ENCODE assay signal across 14 mouse cellular contexts in genomic region chr9:58063531-58063930, GRCm38 (mm10). TPM values are rescaled to one million over a fixed set of nuclear protein-coding genes. Genes with fewer than 3 reads are reported as not detected.
DNase-seq lines count a peak whose midpoint lies in the region; ATAC-seq lines count a peak whose summit lies in the region.
"Had no signal": no experiment of that assay in that cellular context is flagged by ENCODE, and none has a peak within 500 bp of the region (broad histone marks: within the 10 kb centered on the region; RNA-seq: fewer than 3 reads in every experiment).

Gene Stra6, plus strand, starts transcription at chr9:58063788.

- H3K4me3 ChIP-seq in heart, embryonic 11.5 days (ENCODE audit: low read depth, low read length): no peak within 1 kb of the TSS
- H3K4me3 ChIP-seq in neural tube, embryonic 11.5 days (ENCODE audit: low read depth, low read length): no peak within 1 kb of the TSS
- H3K4me3 ChIP-seq in neural tube, embryonic 15.5 days (replicated peaks): no peak within 1 kb of the TSS
- H3K4me3 ChIP-seq: liver, embryonic 15.5 days; stomach, embryonic 15.5 days had no signal

- peaks cover 36% of the 10 kb centered on the region for H3K4me1 ChIP-seq in heart, embryonic 11.5 days (ENCODE audit: control insufficient read depth, insufficient read depth, low read length)
- H3K4me1 ChIP-seq in neural tube, embryonic 11.5 days (ENCODE audit: control insufficient read depth, insufficient read depth, low read length): peaks cover 9% of the 10 kb centered on the region
- peaks cover 43% of the 10 kb centered on the region for H3K4me1 ChIP-seq in neural tube, embryonic 15.5 days
- H3K4me1 ChIP-seq: liver, embryonic 15.5 days had no signal

- peak within 1 kb of the TSS; percentile 17 for H3K4me2 ChIP-seq in heart, embryonic 11.5 days
- no peak within 1 kb of the TSS for H3K4me2 ChIP-seq in neural tube, embryonic 11.5 days (ENCODE audit: low read depth)
- no peak within 1 kb of the TSS for H3K4me2 ChIP-seq in neural tube, embryonic 15.5 days
- H3K4me2 ChIP-seq: liver, embryonic 15.5 days; stomach, embryonic 15.5 days had no signal

- H3K27me3 ChIP-seq in heart, embryonic 11.5 days (ENCODE audit: control insufficient read depth, insufficient read depth, low read length): peaks cover 18% of the 10 kb centered on the region
- H3K27me3 ChIP-seq in neural tube, embryonic 11.5 days (ENCODE audit: control insufficient read depth, insufficient read depth, low read length): 0 out of 2 replicates have a peak, but pooled peaks cover 4% of the 10 kb centered on the region
- H3K27me3 ChIP-seq in neural tube, embryonic 15.5 days (replicated peaks): 0 out of 2 replicates have a peak, but pooled peaks cover 3% of the 10 kb centered on the region
- H3K27me3 ChIP-seq: stomach, embryonic 15.5 days had no signal

- H3K27ac ChIP-seq in heart, embryonic 11.5 days (ENCODE audit: low read depth, low read length): no peak within 1 kb of the TSS
- H3K27ac ChIP-seq in neural tube, embryonic 11.5 days (ENCODE audit: low read depth, low read length): no peak within 1 kb of the TSS
- H3K27ac ChIP-seq in neural tube, embryonic 15.5 days (replicated peaks): no peak within 1 kb of the TSS
- H3K27ac ChIP-seq: liver, embryonic 15.5 days; stomach, embryonic 15.5 days had no signal

- no peaks in the 10 kb centered on the region for H3K36me3 ChIP-seq in heart, embryonic 11.5 days (ENCODE audit: control insufficient read depth, insufficient read depth, low read length)
- H3K36me3 ChIP-seq in neural tube, embryonic 11.5 days (ENCODE audit: control insufficient read depth, insufficient read depth, low read length): no peaks in the 10 kb centered on the region
- H3K36me3 ChIP-seq in neural tube, embryonic 15.5 days: no peaks in the 10 kb centered on the region
- H3K36me3 ChIP-seq: liver, embryonic 15.5 days; stomach, embryonic 15.5 days had no signal

- 4% methylated on average over 3 of the region's 3 CpGs for WGBS in heart, embryonic 11.5 days (ENCODE audit: insufficient replicate concordance)
- WGBS in neural tube, embryonic 11.5 days: 27% methylated on average over 3 of the region's 3 CpGs
- WGBS in neural tube, embryonic 15.5 days: 22% methylated on average over 3 of the region's 3 CpGs

- intact Hi-C loops in heart, postnatal 25 days (cut with DNase I): no loop called here

- no peak for ATAC-seq in heart, embryonic 11.5 days (replicated peaks; ENCODE audit: insufficient number of reproducible peaks, low FRiP score, low TSS enrichment)
- no peak for ATAC-seq in neural tube, embryonic 11.5 days (ENCODE audit: insufficient read depth, low FRiP score, low TSS enrichment)
- ATAC-seq in neural tube, embryonic 15.5 days (ENCODE audit: low FRiP score): no peak
- no peak for ATAC-seq in inflammation-experienced regulatory T-cells, adult 6 months

- no peak within 1 kb of the TSS for H3K9ac ChIP-seq in heart, embryonic 11.5 days (ENCODE audit: low read depth, low read length)
- no peak within 1 kb of the TSS for H3K9ac ChIP-seq in neural tube, embryonic 11.5 days (ENCODE audit: low read length)
- H3K9ac ChIP-seq in neural tube, embryonic 15.5 days (replicated peaks): no peak within 1 kb of the TSS
- H3K9ac ChIP-seq: liver, embryonic 15.5 days; stomach, embryonic 15.5 days had no signal

- no peaks in the 10 kb centered on the region for H3K9me3 ChIP-seq in heart, embryonic 11.5 days (replicated peaks; ENCODE audit: control insufficient read depth, low read length)
- no peaks in the 10 kb centered on the region for H3K9me3 ChIP-seq in neural tube, embryonic 11.5 days (ENCODE audit: control insufficient read depth, low read length)
- H3K9me3 ChIP-seq in neural tube, embryonic 15.5 days (replicated peaks): no peaks in the 10 kb centered on the region
- H3K9me3 ChIP-seq: liver, embryonic 15.5 days; stomach, embryonic 15.5 days had no signal

- no peak for DNase-seq in heart, postnatal 25 days (ENCODE audit: low spot score)
- DNase-seq in neural tube, embryonic 11.5 days (ENCODE audit: low spot score): no peak
- no peak for DNase-seq in neural tube, embryonic 10.5 days (ENCODE audit: extremely low spot score, low spot score)
- DNase-seq in layer of hippocampus, postnatal 10 days (ENCODE audit: low spot score in 2 of 2): peak; percentile 54 to 60
- no peak for DNase-seq in heart, adult 11 months
- DNase-seq: adrenal gland, postnatal 36 days; B cell, adult 2 months; cerebellum, postnatal 36 days; kidney, adult 8-10 months had no signal

RNA-seq across cellular contexts. Expression of gene Stra6, which starts in this region (rescaled TPM):
- 3.4 and 4.0 TPM in 2 replicates for polyA plus RNA-seq in heart, embryonic 11.5 days (2014; fragmentation: Nextera tagmentation; extraction: Ambion mirVana)
- total RNA-seq in heart, postnatal 25 days (2021): 1 to 10 TPM in 1 of 2 experiments, under 1 TPM in 1; 0.23 to 1.0 TPM
- polyA plus RNA-seq in neural tube, embryonic 11.5 days (2014; fragmentation: Nextera tagmentation; extraction: Ambion mirVana): 53.7 and 55.2 TPM in 2 replicates
- 1 to 10 TPM; 9.0 TPM for total RNA-seq in layer of hippocampus, postnatal 10 days (2021)
- polyA plus RNA-seq in neural tube, embryonic 15.5 days (2015; fragmentation: Nextera tagmentation; extraction: Ambion mirVana): 20.6 and 21.5 TPM in 2 replicates
- polyA plus RNA-seq in inflammation-experienced regulatory T-cells, adult 6 months (2017; shearing (Covaris generic)): 1 to 10 TPM in 2 of 3 experiments, not detected in 1; 4.0 to 5.3 TPM

Comparison
In these comparisons a context has a peak if more than half of its experiments do, and no peak if none do; other contexts are left out.
1. RNA of gene Stra6 (total RNA-seq): 9.0 TPM in layer of hippocampus, postnatal 10 days; 0.23 to 1.0 TPM in heart, postnatal 25 days; every median in the first group is over 4 times any median in the second.
2. DNase-seq: peak in layer of hippocampus, postnatal 10 days (2 of 2); none in heart, postnatal 25 days (single experiment), neural tube, embryonic 11.5 days (single experiment), neural tube, embryonic 10.5 days (single experiment) and heart, adult 11 months (single experiment).